Mouse (Mus musculus): ENCODE results near the gene Lcmt1. TPM values are rescaled to one million over a fixed set of nuclear protein-coding genes. Genes with fewer than 3 reads are reported as not detected.
A peak's percentile ranks its signal among the peaks of the same experiment; 100 is the strongest.

Gene Lcmt1
- polyA plus RNA-seq, 1 experiment from 2014 or later = 38.5 TPM

- H3K27ac ChIP-seq (ENCODE audit: low read length) = no peak overlapping the region
- no peak overlapping the region for H3K4me2 ChIP-seq (ENCODE audit: low read depth, low read length)
- no peaks in the 10 kb centered on the region for H3K9me3 ChIP-seq (replicated peaks; ENCODE audit: control insufficient read depth, low read length)
- peaks cover 7% of the 10 kb centered on the region; the same call in 1 of the 2 replicates for H3K4me1 ChIP-seq (ENCODE audit: control insufficient read depth, insufficient read depth, low read length)
- H3K4me3 ChIP-seq (ENCODE audit: low read length) = no peak overlapping the region
- H3K9ac ChIP-seq (ENCODE audit: low read length) = no peak overlapping the region
- no peaks in the 10 kb centered on the region for H3K27me3 ChIP-seq (ENCODE audit: control insufficient read depth, insufficient read depth, low read length)
- ATAC-seq (replicated peaks; ENCODE audit: extremely low read depth, insufficient read depth, low FRiP score) = no peak
- peaks cover 16% of the 10 kb centered on the region; the same call in 1 of the 2 replicates for H3K36me3 ChIP-seq (ENCODE audit: control insufficient read depth, insufficient read depth)
- 77% methylated on average over 6 of the region's 6 CpGs for WGBS
Observed at GRCm38 (mm10) chr7:123404198-123404597, 34.6 kb downstream of the Lcmt1 start.

- peaks cover 7% of the 10 kb centered on the region; the same call in 1 of the 2 replicates for H3K4me1 ChIP-seq (ENCODE audit: control insufficient read depth, insufficient read depth, low read length)
- H3K4me3 ChIP-seq (ENCODE audit: low read length) = no peak overlapping the region
- H3K36me3 ChIP-seq (ENCODE audit: control insufficient read depth, insufficient read depth) = peaks cover 14% of the 10 kb centered on the region; the same call in 1 of the 2 replicates
- no peak overlapping the region for H3K4me2 ChIP-seq (ENCODE audit: low read depth, low read length)
- no peaks in the 10 kb centered on the region for H3K9me3 ChIP-seq (replicated peaks; ENCODE audit: control insufficient read depth, low read length)
- H3K27ac ChIP-seq (ENCODE audit: low read length) = peak overlapping the region; percentile 40
- no peaks in the 10 kb centered on the region for H3K27me3 ChIP-seq (ENCODE audit: control insufficient read depth, insufficient read depth, low read length)
- WGBS = 26% methylated on average over 3 of the region's 3 CpGs
- no peak overlapping the region for H3K9ac ChIP-seq (ENCODE audit: low read length)
- ATAC-seq (replicated peaks; ENCODE audit: extremely low read depth, insufficient read depth, low FRiP score) = peak; percentile 79; the same call in 1 of the 2 replicates
Observed at GRCm38 (mm10) chr7:123405619-123406018, 36.0 kb downstream of the Lcmt1 start.

- Histone ChIP-seq H3K27ac (ENCODE audit: low read length) (no peak overlapping the region), H3K27me3 (ENCODE audit: control insufficient read depth, insufficient read depth, low read length) (no peaks in the 10 kb centered on the region), H3K9ac (ENCODE audit: low read length) (no peak overlapping the region), H3K9me3 (replicated peaks; ENCODE audit: control insufficient read depth, low read length) (no peaks in the 10 kb centered on the region), H3K4me2 (ENCODE audit: low read depth, low read length) (no peak overlapping the region), H3K4me1 (ENCODE audit: control insufficient read depth, insufficient read depth, low read length) (peaks cover 7% of the 10 kb centered on the region; the same call in 1 of the 2 replicates), H3K36me3 (ENCODE audit: control insufficient read depth, insufficient read depth) (peaks cover 14% of the 10 kb centered on the region; the same call in 1 of the 2 replicates), H3K4me3 (ENCODE audit: low read length) (no peak overlapping the region)
- no peak for ATAC-seq (replicated peaks; ENCODE audit: extremely low read depth, insufficient read depth, low FRiP score)
- WGBS = 88% methylated on average over 4 of the region's 4 CpGs
Observed at GRCm38 (mm10) chr7:123406988-123407387, 37.4 kb downstream of the Lcmt1 start.

- Histone ChIP-seq H3K4me3 (ENCODE audit: low read length) (no peak overlapping the region), H3K27ac (ENCODE audit: low read length) (no peak overlapping the region), H3K27me3 (ENCODE audit: control insufficient read depth, insufficient read depth, low read length) (no peaks in the 10 kb centered on the region), H3K36me3 (ENCODE audit: control insufficient read depth, insufficient read depth) (peaks cover 4% of the 10 kb centered on the region; the same call in 1 of the 2 replicates), H3K4me1 (ENCODE audit: control insufficient read depth, insufficient read depth, low read length) (peaks cover 7% of the 10 kb centered on the region; the same call in 1 of the 2 replicates), H3K4me2 (ENCODE audit: low read depth, low read length) (no peak overlapping the region), H3K9ac (ENCODE audit: low read length) (no peak overlapping the region), H3K9me3 (replicated peaks; ENCODE audit: control insufficient read depth, low read length) (no peaks in the 10 kb centered on the region)
- 90% methylated on average over 7 of the region's 7 CpGs for WGBS
- no peak for ATAC-seq (replicated peaks; ENCODE audit: extremely low read depth, insufficient read depth, low FRiP score)
Observed at GRCm38 (mm10) chr7:123410502-123410901, 40.9 kb downstream of the Lcmt1 start.

GRCm38 (mm10) chr7:123411109-123411508 lies 41.5 kb downstream of the Lcmt1 start:
- Histone ChIP-seq H3K4me1 (ENCODE audit: control insufficient read depth, insufficient read depth, low read length) (0 out of 2 replicates have a peak, but pooled peaks cover 3% of the 10 kb centered on the region), H3K4me3 (ENCODE audit: low read length) (no peak overlapping the region), H3K9ac (ENCODE audit: low read length) (no peak overlapping the region), H3K9me3 (replicated peaks; ENCODE audit: control insufficient read depth, low read length) (no peaks in the 10 kb centered on the region), H3K27ac (ENCODE audit: low read length) (no peak overlapping the region), H3K36me3 (ENCODE audit: control insufficient read depth, insufficient read depth) (peaks cover 4% of the 10 kb centered on the region; the same call in 1 of the 2 replicates), H3K27me3 (ENCODE audit: control insufficient read depth, insufficient read depth, low read length) (no peaks in the 10 kb centered on the region), H3K4me2 (ENCODE audit: low read depth, low read length) (no peak overlapping the region)
- no peak for ATAC-seq (replicated peaks; ENCODE audit: extremely low read depth, insufficient read depth, low FRiP score)
- WGBS = 42% methylated on average over 1 of the region's 1 CpGs

- no peak overlapping the region for H3K27ac ChIP-seq (ENCODE audit: low read length)
- 0 out of 2 replicates have a peak, but pooled peaks cover 3% of the 10 kb centered on the region for H3K4me1 ChIP-seq (ENCODE audit: control insufficient read depth, insufficient read depth, low read length)
- no peaks in the 10 kb centered on the region for H3K9me3 ChIP-seq (replicated peaks; ENCODE audit: control insufficient read depth, low read length)
- peaks cover 4% of the 10 kb centered on the region; the same call in 1 of the 2 replicates for H3K36me3 ChIP-seq (ENCODE audit: control insufficient read depth, insufficient read depth)
- no peak overlapping the region for H3K9ac ChIP-seq (ENCODE audit: low read length)
- WGBS = 85% methylated on average over 3 of the region's 3 CpGs
- no peak overlapping the region for H3K4me3 ChIP-seq (ENCODE audit: low read length)
- no peak overlapping the region for H3K4me2 ChIP-seq (ENCODE audit: low read depth, low read length)
- H3K27me3 ChIP-seq (ENCODE audit: control insufficient read depth, insufficient read depth, low read length) = no peaks in the 10 kb centered on the region
- no peak for ATAC-seq (replicated peaks; ENCODE audit: extremely low read depth, insufficient read depth, low FRiP score)
Observed at GRCm38 (mm10) chr7:123412143-123412542, 42.6 kb downstream of the Lcmt1 start.

- Histone ChIP-seq H3K4me3 (ENCODE audit: low read length) (no peak overlapping the region), H3K9me3 (replicated peaks; ENCODE audit: control insufficient read depth, low read length) (no peaks in the 10 kb centered on the region), H3K9ac (ENCODE audit: low read length) (no peak overlapping the region), H3K27me3 (ENCODE audit: control insufficient read depth, insufficient read depth, low read length) (no peaks in the 10 kb centered on the region), H3K4me2 (ENCODE audit: low read depth, low read length) (no peak overlapping the region), H3K4me1 (ENCODE audit: control insufficient read depth, insufficient read depth, low read length) (no peaks in the 10 kb centered on the region), H3K27ac (ENCODE audit: low read length) (no peak overlapping the region), H3K36me3 (ENCODE audit: control insufficient read depth, insufficient read depth) (peaks cover 2% of the 10 kb centered on the region; the same call in 1 of the 2 replicates)
- ATAC-seq (replicated peaks; ENCODE audit: extremely low read depth, insufficient read depth, low FRiP score) = no peak
- 68% methylated on average over 4 of the region's 4 CpGs for WGBS
Observed at GRCm38 (mm10) chr7:123416803-123417202, 47.2 kb downstream of the Lcmt1 start.

- H3K27ac ChIP-seq (ENCODE audit: low read length) = no peak overlapping the region
- H3K36me3 ChIP-seq (ENCODE audit: control insufficient read depth, insufficient read depth) = peaks cover 5% of the 10 kb centered on the region; the same call in 1 of the 2 replicates
- ATAC-seq (replicated peaks; ENCODE audit: extremely low read depth, insufficient read depth, low FRiP score) = no peak
- H3K27me3 ChIP-seq (ENCODE audit: control insufficient read depth, insufficient read depth, low read length) = no peaks in the 10 kb centered on the region
- H3K9me3 ChIP-seq (replicated peaks; ENCODE audit: control insufficient read depth, low read length) = no peaks in the 10 kb centered on the region
- 79% methylated on average over 3 of the region's 3 CpGs for WGBS
- H3K9ac ChIP-seq (ENCODE audit: low read length) = no peak overlapping the region
- no peak overlapping the region for H3K4me3 ChIP-seq (ENCODE audit: low read length)
- no peaks in the 10 kb centered on the region for H3K4me1 ChIP-seq (ENCODE audit: control insufficient read depth, insufficient read depth, low read length)
- no peak overlapping the region for H3K4me2 ChIP-seq (ENCODE audit: low read depth, low read length)
Observed at GRCm38 (mm10) chr7:123417661-123418060, 48.1 kb downstream of the Lcmt1 start.

GRCm38 (mm10) chr7:123419984-123420383 lies 50.4 kb downstream of the Lcmt1 start:
- no peaks in the 10 kb centered on the region for H3K9me3 ChIP-seq (replicated peaks; ENCODE audit: control insufficient read depth, low read length)
- H3K4me2 ChIP-seq (ENCODE audit: low read depth, low read length) = no peak overlapping the region
- no peak for ATAC-seq (replicated peaks; ENCODE audit: extremely low read depth, insufficient read depth, low FRiP score)
- no peak overlapping the region for H3K9ac ChIP-seq (ENCODE audit: low read length)
- no peaks in the 10 kb centered on the region for H3K4me1 ChIP-seq (ENCODE audit: control insufficient read depth, insufficient read depth, low read length)
- H3K27ac ChIP-seq (ENCODE audit: low read length) = no peak overlapping the region
- 93% methylated on average over 4 of the region's 4 CpGs for WGBS
- H3K27me3 ChIP-seq (ENCODE audit: control insufficient read depth, insufficient read depth, low read length) = no peaks in the 10 kb centered on the region
- H3K36me3 ChIP-seq (ENCODE audit: control insufficient read depth, insufficient read depth) = peaks cover 8% of the 10 kb centered on the region; the same call in 1 of the 2 replicates
- H3K4me3 ChIP-seq (ENCODE audit: low read length) = no peak overlapping the region

Measured in heart, embryonic 16.5 days (tissue).